Mouse (Mus musculus) T-helper 2 cell (primary cell): ENCODE results near the gene Ostf1.

Experiments
- in situ Hi-C: fragments of 300-600 bp; cut with MboI, MseI; formaldehyde crosslinking; loops from one replicate; pipeline ENCODE4 v1.15.1; 2025; ENCODE audit warnings: high pct_unique_total_duplicates

The Ostf1 gene

GRCm38 (mm10) chr19:18646853-18647420 is 15.3 kb upstream of the Ostf1 start:
- in situ Hi-C loops, result no loop called here

GRCm38 (mm10) chr19:18646397-18646796 is 14.8 kb upstream of the Ostf1 start:
- in situ Hi-C loops, result no loop called here

- in situ Hi-C loops, result no loop called here
These were observed 12.5 kb upstream of the Ostf1 start for GRCm38 (mm10) chr19:18644084-18644483.

- in situ Hi-C loops, result no loop called here
These were observed 11.8 kb upstream of the Ostf1 start for GRCm38 (mm10) chr19:18643411-18643810.

- in situ Hi-C loops, result no loop called here
These were observed 9.4 kb upstream of the Ostf1 start for GRCm38 (mm10) chr19:18641001-18641400.

- in situ Hi-C loops, result loop anchor here (5.0 kb wide), 1 partner anchor 38 kb away; no protein-coding TSS in a partner anchor
These were observed 7.9 kb upstream of the Ostf1 start for GRCm38 (mm10) chr19:18639552-18639951.

GRCm38 (mm10) chr19:18638949-18639348 is 7.3 kb upstream of the Ostf1 start:
- in situ Hi-C loops, result loop anchor here (5.0 kb wide), 1 partner anchor 38 kb away; no protein-coding TSS in a partner anchor

- in situ Hi-C loops, result loop anchor here (5.0 kb wide), 1 partner anchor 39 kb away; no protein-coding TSS in a partner anchor
These were observed 6.3 kb upstream of the Ostf1 start for GRCm38 (mm10) chr19:18637954-18638353.

GRCm38 (mm10) chr19:18632231-18633185 is 885 bp upstream of the Ostf1 start:
- in situ Hi-C loops, result no loop called here

- in situ Hi-C loops, result no loop called here
These were observed 421 bp downstream of the Ostf1 start for GRCm38 (mm10) chr19:18631161-18631643.

GRCm38 (mm10) chr19:18630221-18631119 is 1.2 kb downstream of the Ostf1 start:
- in situ Hi-C loops, result no loop called here

- in situ Hi-C loops, result no loop called here
These were observed 2.0 kb downstream of the Ostf1 start for GRCm38 (mm10) chr19:18629589-18629988.

- in situ Hi-C loops, result loop anchor here (25.0 kb wide), 1 partner anchor 1362 kb away; no protein-coding TSS in a partner anchor
These were observed 7.7 kb downstream of the Ostf1 start for GRCm38 (mm10) chr19:18623894-18624293.

GRCm38 (mm10) chr19:18619691-18620090 is 11.9 kb downstream of the Ostf1 start:
- in situ Hi-C loops, result loop anchor here (25.0 kb wide), 1 partner anchor 1357 kb away; no protein-coding TSS in a partner anchor

- in situ Hi-C loops, result loop anchor here (25.0 kb wide), 1 partner anchor 1357 kb away; no protein-coding TSS in a partner anchor
These were observed 12.6 kb downstream of the Ostf1 start for GRCm38 (mm10) chr19:18619060-18619459.

- in situ Hi-C loops, result loop anchor here (25.0 kb wide), 1 partner anchor 1355 kb away; no protein-coding TSS in a partner anchor
These were observed 14.1 kb downstream of the Ostf1 start for GRCm38 (mm10) chr19:18617504-18617903.

GRCm38 (mm10) chr19:18615680-18616240 is 15.9 kb downstream of the Ostf1 start:
- in situ Hi-C loops, result loop anchor here (25.0 kb wide), 1 partner anchor 1353 kb away; no protein-coding TSS in a partner anchor

- in situ Hi-C loops, result loop anchor here (25.0 kb wide), 1 partner anchor 1352 kb away; no protein-coding TSS in a partner anchor
These were observed 17.3 kb downstream of the Ostf1 start for GRCm38 (mm10) chr19:18614337-18614736.

GRCm38 (mm10) chr19:18608975-18609374 is 22.6 kb downstream of the Ostf1 start:
- in situ Hi-C loops, result loop anchor here (25.0 kb wide), 1 partner anchor 1347 kb away; no protein-coding TSS in a partner anchor

- in situ Hi-C loops, result loop anchor here (25.0 kb wide), 1 partner anchor 1346 kb away; no protein-coding TSS in a partner anchor
These were observed 23.7 kb downstream of the Ostf1 start for GRCm38 (mm10) chr19:18607907-18608306.
